Mouse (Mus musculus) neural tube, embryonic 12.5 days (tissue): Measurements from ENCODE around the gene Pum2. TPM values are rescaled to one million over a fixed set of nuclear protein-coding genes. Genes with fewer than 3 reads are reported as not detected.
"Not testable (repeated sequence)": the region's sequence is repeated elsewhere in the genome, so short reads cannot be mapped to it uniquely, and the experiment has no call there.

Experiments used
- ATAC-seq: fragments of 200-750 bp; cut with Nextera tagmentation; 2 replicates; pipeline ENCODE4 v1.8.0; 2017; ENCODE audit warnings: low read depth, mild to moderate bottlenecking, moderate TSS enrichment, moderate library complexity; ENCODE audit not compliant: low FRiP score
- H3K27ac ChIP-seq: fragments of 300-500 bp; sonication (generic); 2 replicates; pipeline ENCODE4 v1.5.1; 2016
- H3K27me3 ChIP-seq: fragments of 300-500 bp; sonication (generic); replicated peaks from 2 replicates; pipeline ENCODE4 v1.6.1; 2016; ENCODE audit warnings: mild to moderate bottlenecking
- H3K36me3 ChIP-seq: fragments of 300-500 bp; sonication (generic); 2 replicates; pipeline ENCODE4 v1.6.1; 2016; ENCODE audit warnings: mild to moderate bottlenecking
- H3K4me1 ChIP-seq: fragments of 300-500 bp; sonication (generic); 2 replicates; pipeline ENCODE4 v1.6.1; 2016
- H3K4me2 ChIP-seq: fragments of 300-500 bp; sonication (generic); replicated peaks from 2 replicates; pipeline ENCODE4 v1.6.1; 2016; ENCODE audit warnings: mild to moderate bottlenecking
- H3K4me3 ChIP-seq: fragments of 300-500 bp; sonication (generic); 2 replicates; pipeline ENCODE4 v1.5.1; 2016
- H3K9ac ChIP-seq: fragments of 300-500 bp; sonication (generic); 2 replicates; pipeline ENCODE4 v1.6.1; 2016; ENCODE audit warnings: mild to moderate bottlenecking
- H3K9me3 ChIP-seq: fragments of 300-500 bp; sonication (generic); 2 replicates; pipeline ENCODE4 v1.6.1; 2016; ENCODE audit warnings: mild to moderate bottlenecking
- WGBS: fragments of 180-500 bp; shearing (Covaris S2); methylation state at CpG from one replicate; pipeline ENCODE4 v1.1.7; 2016; 5-methylcytosine and 5-hydroxymethylcytosine counted together
- polyA plus RNA-seq: library from polyadenylated mRNA; unstranded; fragments of >200 nt; fragmentation: Nextera tagmentation; extraction: Ambion mirVana; gene quantifications from 2 replicates; pipeline ENCODE4 v1.2.1, GENCODE M21; 2016

Gene Pum2
- polyA plus RNA-seq, 1 experiment from 2014 or later = 55.5 TPM

DNA sequence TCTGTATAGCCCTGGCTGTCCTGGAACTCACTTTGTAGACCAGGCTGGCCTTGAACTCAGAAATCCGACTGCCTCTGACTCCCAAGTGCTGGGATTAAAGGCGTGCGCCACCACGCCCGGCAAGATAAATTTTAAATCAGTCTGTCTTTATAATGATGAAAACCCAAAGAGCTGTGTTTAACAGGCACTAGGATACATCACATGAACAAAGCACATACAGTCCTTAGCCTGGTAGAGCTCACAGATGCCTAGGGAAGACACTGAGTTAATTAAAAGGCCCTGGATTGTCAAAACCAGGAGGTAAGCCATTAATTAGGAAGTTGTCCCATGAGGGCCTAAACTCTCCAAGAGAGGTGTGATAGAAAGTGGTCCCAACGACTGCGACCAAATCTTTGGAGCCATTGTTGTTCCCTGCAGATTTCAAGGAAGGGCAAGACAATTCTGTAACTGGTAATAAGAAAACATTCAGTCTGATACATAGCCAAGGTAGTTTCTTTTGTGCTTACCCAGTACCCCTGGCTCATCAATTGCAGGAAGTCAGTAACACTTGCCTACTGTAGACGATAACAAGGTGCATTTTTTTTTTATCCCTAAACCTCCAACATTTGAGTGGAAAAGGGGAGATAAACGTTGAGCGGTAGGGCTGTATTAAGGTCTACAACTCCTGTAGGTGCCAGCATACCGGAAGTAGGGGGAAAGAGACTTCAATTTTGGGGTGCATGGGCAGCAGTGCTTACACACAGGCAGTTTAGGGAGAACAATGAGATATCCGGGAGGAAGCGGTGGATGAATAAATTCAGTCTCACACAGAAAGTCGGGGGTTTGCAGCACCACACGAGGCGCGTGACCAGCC is 587 bp upstream of the Pum2 start:
- peak overlapping the region; percentile 99 for H3K9ac ChIP-seq
- H3K27me3 ChIP-seq = no peaks in the 10 kb centered on the region
- peak; percentile 7 for ATAC-seq
- peak overlapping the region; percentile 91 for H3K4me3 ChIP-seq
- no peaks in the 10 kb centered on the region for H3K36me3 ChIP-seq
- WGBS = 42% methylated on average over 17 of the region's 17 CpGs
- H3K4me2 ChIP-seq = peak overlapping the region; percentile 69
- peaks cover 13% of the 10 kb centered on the region for H3K4me1 ChIP-seq
- H3K27ac ChIP-seq = peak overlapping the region; percentile 98
- H3K9me3 ChIP-seq = no peaks in the 10 kb centered on the region

GRCm38 (mm10) chr12:8674377-8674864 is 487 bp downstream of the Pum2 start:
- Histone ChIP-seq H3K27ac (peak overlapping the region; percentile 98), H3K4me3 (peak overlapping the region; percentile 91), H3K4me1 (peaks cover 13% of the 10 kb centered on the region), H3K9me3 (no peaks in the 10 kb centered on the region), H3K9ac (peak overlapping the region; percentile 99), H3K36me3 (no peaks in the 10 kb centered on the region), H3K27me3 (no peaks in the 10 kb centered on the region), H3K4me2 (peak overlapping the region; percentile 69)
- peak; percentile 82 for ATAC-seq
- WGBS = 1% methylated on average over 48 of the region's 62 CpGs

GRCm38 (mm10) chr12:8674891-8675341 is 982 bp downstream of the Pum2 start:
- under 1% methylated on average over 20 of the region's 20 CpGs for WGBS
- Histone ChIP-seq H3K36me3 (no peaks in the 10 kb centered on the region), H3K9me3 (no peaks in the 10 kb centered on the region), H3K27me3 (no peaks in the 10 kb centered on the region), H3K4me2 (peak overlapping the region; percentile 69), H3K9ac (peak overlapping the region; percentile 99), H3K4me1 (peaks cover 13% of the 10 kb centered on the region), H3K27ac (peak overlapping the region; percentile 98), H3K4me3 (peak overlapping the region; percentile 91)
- no peak for ATAC-seq

- WGBS = under 1% methylated on average over 7 of the region's 7 CpGs
Measured at GRCm38 (mm10) chr12:8675361-8675760, 1.4 kb downstream of the Pum2 start.

GRCm38 (mm10) chr12:8676341-8676740 is 2.4 kb downstream of the Pum2 start:
- Histone ChIP-seq H3K4me1 (peaks cover 13% of the 10 kb centered on the region), H3K27ac (no peak overlapping the region), H3K36me3 (no peaks in the 10 kb centered on the region), H3K9ac (0 out of 2 replicates have a peak overlapping the region, but pooled peaks have one; percentile 17), H3K9me3 (no peaks in the 10 kb centered on the region), H3K4me2 (peak overlapping the region; percentile 69), H3K27me3 (no peaks in the 10 kb centered on the region), H3K4me3 (no peak overlapping the region)
- WGBS = 82% methylated on average over 6 of the region's 6 CpGs
- ATAC-seq = no peak

More at GRCm38 (mm10) chr12:8675361-8675760, 1.4 kb downstream of the Pum2 start:
- Histone ChIP-seq H3K9ac (peak overlapping the region; percentile 99), H3K4me3 (peak overlapping the region; percentile 91), H3K27me3 (no peaks in the 10 kb centered on the region), H3K4me2 (peak overlapping the region; percentile 69), H3K9me3 (no peaks in the 10 kb centered on the region), H3K36me3 (no peaks in the 10 kb centered on the region), H3K27ac (no peak overlapping the region), H3K4me1 (peaks cover 13% of the 10 kb centered on the region)
- no peak for ATAC-seq

DNA sequence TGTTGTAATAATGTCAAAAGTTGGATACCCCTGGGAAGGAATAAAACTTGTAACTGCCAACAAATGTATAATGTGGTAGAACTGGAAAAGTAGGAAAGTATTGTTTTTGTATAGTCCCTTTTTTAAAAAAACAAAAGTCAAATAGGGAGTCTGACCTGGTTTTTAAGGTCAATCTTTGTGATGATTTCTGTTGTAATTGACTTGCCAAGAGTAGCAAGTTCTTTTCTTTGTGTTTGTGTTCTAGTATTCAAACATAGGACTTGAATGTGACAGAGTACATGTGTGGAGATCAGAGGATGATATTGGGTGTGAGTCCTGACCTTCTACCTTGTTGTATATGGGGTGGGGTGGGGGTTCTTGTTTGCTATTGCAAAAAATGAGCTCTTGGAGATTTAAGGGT is 4.0 kb downstream of the Pum2 start:
- Histone ChIP-seq H3K9me3 (no peaks in the 10 kb centered on the region), H3K4me2 (no peak overlapping the region), H3K27ac (no peak overlapping the region), H3K4me3 (no peak overlapping the region), H3K4me1 (peaks cover 13% of the 10 kb centered on the region), H3K36me3 (no peaks in the 10 kb centered on the region), H3K9ac (no peak overlapping the region), H3K27me3 (no peaks in the 10 kb centered on the region)
- ATAC-seq = no peak

DNA sequence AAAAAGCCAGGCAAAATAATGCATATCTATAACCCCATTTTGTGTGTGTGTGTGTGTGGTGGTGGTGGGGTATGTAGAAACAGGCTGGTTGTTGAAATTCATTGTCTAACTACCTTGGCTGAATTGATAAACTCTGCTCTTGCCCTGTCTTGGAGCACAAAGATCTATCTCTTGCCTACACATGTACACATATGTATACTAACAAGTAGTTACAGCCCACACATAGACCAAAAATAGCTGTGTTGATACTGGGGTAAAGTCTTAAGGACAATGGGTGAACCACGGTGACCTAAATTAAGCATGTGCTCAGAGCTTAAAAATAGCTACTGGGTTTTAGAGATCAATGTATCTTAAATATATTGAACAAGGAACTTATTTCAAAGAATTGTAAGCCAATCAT is 10.3 kb downstream of the Pum2 start:
- ATAC-seq = no peak
- Histone ChIP-seq H3K4me1 (no peaks in the 10 kb centered on the region), H3K4me2 (no peak overlapping the region), H3K4me3 (no peak overlapping the region), H3K36me3 (no peaks in the 10 kb centered on the region), H3K27me3 (no peaks in the 10 kb centered on the region), H3K9me3 (no peaks in the 10 kb centered on the region), H3K27ac (no peak overlapping the region), H3K9ac (no peak overlapping the region)
- 96% methylated on average over 1 of the region's 1 CpGs for WGBS

GRCm38 (mm10) chr12:8685036-8685435 is 11.1 kb downstream of the Pum2 start:
- Histone ChIP-seq H3K4me2 (no peak overlapping the region), H3K4me1 (no peaks in the 10 kb centered on the region), H3K27me3 (no peaks in the 10 kb centered on the region), H3K4me3 (no peak overlapping the region), H3K9ac (no peak overlapping the region), H3K9me3 (no peaks in the 10 kb centered on the region), H3K36me3 (no peaks in the 10 kb centered on the region), H3K27ac (no peak overlapping the region)
- no peak for ATAC-seq
- 95% methylated on average over 3 of the region's 3 CpGs for WGBS

DNA sequence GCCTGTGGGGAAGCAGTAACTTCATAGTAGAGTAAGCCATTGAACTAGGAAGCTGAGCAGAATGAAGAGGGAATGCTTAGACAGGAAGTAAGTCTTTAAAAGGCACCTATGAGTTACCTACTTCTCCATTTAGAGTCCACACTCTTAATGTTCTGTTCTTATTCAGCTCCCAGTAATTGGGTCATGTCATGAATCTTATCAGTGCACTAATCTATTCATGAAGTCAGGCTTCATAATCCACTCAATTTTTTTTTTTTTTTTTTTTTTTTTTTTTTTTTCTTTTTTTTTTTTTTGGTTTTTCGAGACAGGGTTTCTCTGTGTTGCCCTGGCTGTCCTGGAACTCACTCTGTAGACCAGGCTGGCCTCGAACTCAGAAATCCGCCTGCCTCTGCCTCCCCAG is 15.9 kb downstream of the Pum2 start:
- H3K27ac ChIP-seq, ATAC-seq, H3K9ac ChIP-seq, H3K27me3 ChIP-seq, H3K9me3 ChIP-seq, H3K4me1 ChIP-seq, H3K4me2 ChIP-seq, H3K36me3 ChIP-seq, H3K4me3 ChIP-seq: not testable (repeated sequence)
- 84% methylated on average over 3 of the region's 3 CpGs for WGBS

DNA sequence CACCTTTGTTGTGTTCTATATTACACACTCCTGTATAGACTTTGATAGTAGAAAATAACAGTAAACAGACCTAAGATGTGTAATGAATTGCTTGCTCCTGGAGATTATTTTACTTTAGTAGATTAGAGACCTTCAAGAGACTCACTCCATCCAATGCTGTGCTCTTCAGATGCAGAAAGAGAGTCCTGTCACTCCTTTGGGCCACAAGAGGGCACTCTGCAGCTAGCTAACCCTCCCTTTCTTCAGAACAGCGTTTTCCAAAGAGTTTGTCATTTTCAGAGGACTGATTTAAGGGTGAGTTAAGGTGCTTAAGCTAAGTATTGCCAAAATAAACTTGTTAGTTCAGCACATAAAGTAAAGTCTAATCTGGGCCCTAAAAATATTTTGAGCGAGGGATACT is 25.0 kb downstream of the Pum2 start:
- no peak overlapping the region for H3K4me2 ChIP-seq
- ATAC-seq = no peak
- no peak overlapping the region for H3K27ac ChIP-seq
- 78% methylated on average over 2 of the region's 2 CpGs for WGBS
- no peak overlapping the region for H3K9ac ChIP-seq
- H3K4me1 ChIP-seq = no peaks in the 10 kb centered on the region
- no peaks in the 10 kb centered on the region for H3K27me3 ChIP-seq
- H3K36me3 ChIP-seq = peaks cover 6% of the 10 kb centered on the region; the same call in 1 of the 2 replicates
- no peak overlapping the region for H3K4me3 ChIP-seq
- H3K9me3 ChIP-seq = no peaks in the 10 kb centered on the region

DNA sequence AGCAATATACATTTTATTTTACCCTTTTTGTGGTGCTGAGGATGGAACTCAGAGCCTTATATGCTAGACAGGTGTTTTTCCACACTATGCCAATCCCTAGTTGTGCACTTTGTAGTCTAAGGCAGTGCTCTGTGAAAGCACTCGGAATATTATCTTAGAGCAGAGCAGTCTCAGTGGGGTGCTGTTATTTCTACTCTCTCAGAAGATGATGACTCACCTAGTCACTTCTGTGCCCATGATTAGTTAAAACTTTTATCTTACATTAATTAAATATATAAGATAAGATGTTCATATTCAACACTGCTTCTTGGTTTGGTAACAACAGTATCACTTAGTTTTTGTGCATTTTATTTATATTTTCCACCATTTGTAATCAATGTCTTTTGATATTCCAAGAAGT is 30.1 kb downstream of the Pum2 start:
- H3K27ac ChIP-seq = no peak overlapping the region
- no peaks in the 10 kb centered on the region for H3K4me1 ChIP-seq
- H3K27me3 ChIP-seq = no peaks in the 10 kb centered on the region
- no peak overlapping the region for H3K9ac ChIP-seq
- no peak overlapping the region for H3K4me3 ChIP-seq
- ATAC-seq = no peak
- no peak overlapping the region for H3K4me2 ChIP-seq
- H3K36me3 ChIP-seq = peaks cover 19% of the 10 kb centered on the region
- no peaks in the 10 kb centered on the region for H3K9me3 ChIP-seq
- WGBS = 76% methylated on average over 1 of the region's 1 CpGs

DNA sequence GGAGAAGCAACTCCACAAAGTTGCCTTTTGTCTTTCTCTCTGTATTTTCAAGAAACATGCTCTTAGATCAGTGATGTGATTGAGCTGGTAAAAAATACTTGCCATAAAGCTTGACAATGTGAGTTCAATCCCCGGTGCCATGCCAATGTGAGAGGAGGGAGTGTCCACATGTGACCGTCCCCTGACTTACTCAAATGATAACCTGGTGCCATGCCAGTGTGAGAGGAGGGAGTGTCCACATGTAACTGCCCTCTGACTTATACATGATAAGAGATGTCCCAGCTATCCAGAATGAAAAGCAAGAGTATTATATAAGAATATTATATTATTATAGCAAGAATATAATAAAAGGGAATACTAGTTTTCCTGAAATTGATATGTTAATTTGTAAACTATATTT is 34.9 kb downstream of the Pum2 start:
- ATAC-seq = no peak
- no peak overlapping the region for H3K4me3 ChIP-seq
- peaks cover 26% of the 10 kb centered on the region for H3K36me3 ChIP-seq
- H3K9me3 ChIP-seq = no peaks in the 10 kb centered on the region
- H3K9ac ChIP-seq = no peak overlapping the region
- H3K4me1 ChIP-seq = no peaks in the 10 kb centered on the region
- H3K27ac ChIP-seq = no peak overlapping the region
- H3K4me2 ChIP-seq = no peak overlapping the region
- WGBS = 92% methylated on average over 2 of the region's 2 CpGs
- H3K27me3 ChIP-seq = no peaks in the 10 kb centered on the region

GRCm38 (mm10) chr12:8712665-8713064 is 38.7 kb downstream of the Pum2 start:
- Histone ChIP-seq H3K4me3 (no peak overlapping the region), H3K4me2 (no peak overlapping the region), H3K36me3 (peaks cover 17% of the 10 kb centered on the region), H3K27me3 (no peaks in the 10 kb centered on the region), H3K4me1 (no peaks in the 10 kb centered on the region), H3K9ac (no peak overlapping the region), H3K27ac (no peak overlapping the region), H3K9me3 (no peaks in the 10 kb centered on the region)
- ATAC-seq = no peak
- 89% methylated on average over 2 of the region's 2 CpGs for WGBS
